Mouse (Mus musculus) megakaryocyte, embryonic 14.5 days (primary cell): ENCODE measurements at regions not wholly inside any gene's neighbourhood (a gene's known extent, or its start where the extent isn't known, plus 50 kb on each side); places are given as distances from the start of the nearest gene placed in this dataset.

Experiments
- H3K27me3 ChIP-seq: replicated peaks from 2 replicates; pipeline ENCODE3; 2012; ENCODE audit warnings: inconsistent platforms
- H3K36me3 ChIP-seq: replicated peaks from 2 replicates; pipeline ENCODE3; 2012; ENCODE audit warnings: low read length, inconsistent platforms, mixed read lengths
- H3K4me1 ChIP-seq: 2 replicates; pipeline ENCODE4 v1.6.1; 2012; ENCODE audit warnings: inconsistent platforms
- H3K4me3 ChIP-seq: replicated peaks from 2 replicates; pipeline ENCODE3; 2012; ENCODE audit warnings: moderate library complexity, mild to moderate bottlenecking, inconsistent platforms
- H3K9me3 ChIP-seq: 2 replicates; pipeline ENCODE4 v1.6.1; 2012; ENCODE audit warnings: inconsistent platforms
- FLI1 ChIP-seq: IDR thresholded peaks from 2 replicates; pipeline ENCODE4 v1.6.1; 2012; ENCODE audit warnings: low read length, inconsistent platforms, mixed read lengths
- GATA1 ChIP-seq: IDR thresholded peaks from 3 replicates; pipeline ENCODE4 v1.6.1; 2012; ENCODE audit warnings: mixed read lengths, low read length, inconsistent platforms, borderline replicate concordance

DNA sequence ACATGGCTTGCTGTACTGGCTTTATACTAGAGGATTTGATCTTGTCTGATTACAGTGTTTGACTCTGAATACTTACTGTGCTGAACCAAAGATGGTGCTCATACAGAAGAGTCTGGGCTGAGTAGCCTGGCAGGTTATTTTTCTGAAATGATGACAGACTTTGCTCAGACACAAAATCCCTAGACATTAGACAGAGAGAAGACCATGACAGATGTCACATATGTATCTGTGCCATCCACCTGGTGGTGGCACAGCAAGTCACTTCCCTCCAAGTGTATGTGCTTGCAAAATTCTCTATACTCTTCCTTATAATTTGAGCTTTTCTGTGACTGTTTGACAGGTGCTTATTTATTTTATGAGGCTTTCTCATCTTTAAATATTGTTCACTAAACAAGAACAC is 80.7 kb downstream of the Gm7361 start:
- H3K4me3 ChIP-seq, result no peak overlapping the region
- no peaks in the 10 kb centered on the region for H3K4me1 ChIP-seq
- no peaks in the 10 kb centered on the region for H3K36me3 ChIP-seq
- no peaks in the 10 kb centered on the region for H3K27me3 ChIP-seq
- no peak for TF ChIP-seq GATA1
- TF ChIP-seq FLI1, result no peak
- peaks cover 18% of the 10 kb centered on the region for H3K9me3 ChIP-seq

DNA sequence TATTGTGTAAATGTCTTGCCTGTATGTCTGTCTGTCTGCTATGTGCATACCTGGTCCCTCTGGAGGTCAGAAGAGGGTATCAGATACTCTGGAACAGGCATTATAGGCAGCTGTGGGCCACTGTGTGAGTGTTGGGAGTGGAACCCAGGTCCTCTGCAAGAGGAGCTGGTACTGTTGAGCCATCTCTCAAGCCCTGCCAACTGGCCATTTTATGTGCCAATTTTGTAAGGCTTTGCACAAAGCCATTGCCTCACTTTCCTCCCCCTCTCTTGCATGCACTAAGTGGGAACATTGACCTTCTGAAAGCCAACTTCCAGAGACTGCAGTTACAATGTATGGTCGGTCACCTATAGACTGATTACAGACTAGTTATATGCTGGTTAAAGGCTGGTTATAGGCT is 81.8 kb downstream of the Gm7361 start:
- Histone ChIP-seq H3K27me3 (no peaks in the 10 kb centered on the region), H3K4me3 (no peak overlapping the region), H3K9me3 (peaks cover 18% of the 10 kb centered on the region), H3K36me3 (no peaks in the 10 kb centered on the region), H3K4me1 (no peaks in the 10 kb centered on the region)
- no peak for TF ChIP-seq GATA1
- TF ChIP-seq FLI1, result no peak

DNA sequence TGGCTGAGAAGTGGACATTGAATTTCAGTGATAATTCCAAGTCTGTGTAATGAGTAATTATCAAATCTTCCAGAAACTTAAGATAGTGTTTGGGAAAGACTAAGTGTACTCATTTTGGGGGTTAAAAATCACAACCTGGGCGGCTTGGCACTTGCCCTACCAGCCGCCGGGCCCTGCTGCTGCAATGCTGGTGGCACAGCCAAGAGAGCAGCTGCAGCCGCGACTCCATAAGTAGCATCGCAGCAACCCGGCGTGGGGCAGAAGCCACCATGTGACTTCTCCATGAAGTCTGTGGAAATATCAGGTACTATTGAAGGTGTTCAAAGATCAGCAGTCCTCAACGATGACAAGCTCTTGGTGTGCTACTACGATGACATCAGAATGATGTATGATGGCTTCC is 97.7 kb downstream of the Gm7361 start:
- Histone ChIP-seq H3K9me3 (peaks cover 44% of the 10 kb centered on the region), H3K4me1 (no peaks in the 10 kb centered on the region), H3K4me3 (no peak overlapping the region), H3K36me3 (no peaks in the 10 kb centered on the region), H3K27me3 (no peaks in the 10 kb centered on the region)
- TF ChIP-seq GATA1 (no peak), FLI1 (no peak)

DNA sequence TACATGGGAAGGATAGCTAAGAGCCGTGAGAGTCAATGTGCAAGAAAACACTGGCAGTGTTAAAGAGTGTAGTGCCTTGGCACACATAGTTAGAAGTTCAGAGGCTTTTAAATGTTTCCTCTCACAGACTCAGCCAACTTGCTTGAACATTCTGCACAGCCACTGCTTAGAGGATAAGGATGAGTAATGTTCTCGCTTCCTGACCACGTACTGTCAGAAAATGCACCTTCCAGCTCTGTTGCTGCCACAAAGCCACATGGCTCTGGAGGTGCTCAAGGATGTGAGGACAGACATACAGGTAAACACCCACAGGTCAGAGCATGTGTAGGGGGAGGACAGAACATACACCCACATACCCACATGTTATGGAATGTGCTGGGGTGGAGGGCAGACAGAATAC is 101.6 kb downstream of the Gm7361 start:
- Histone ChIP-seq H3K36me3 (no peaks in the 10 kb centered on the region), H3K9me3 (peaks cover 47% of the 10 kb centered on the region), H3K4me3 (no peak overlapping the region), H3K27me3 (no peaks in the 10 kb centered on the region), H3K4me1 (no peaks in the 10 kb centered on the region)
- no peak for TF ChIP-seq FLI1
- TF ChIP-seq GATA1, result no peak

DNA sequence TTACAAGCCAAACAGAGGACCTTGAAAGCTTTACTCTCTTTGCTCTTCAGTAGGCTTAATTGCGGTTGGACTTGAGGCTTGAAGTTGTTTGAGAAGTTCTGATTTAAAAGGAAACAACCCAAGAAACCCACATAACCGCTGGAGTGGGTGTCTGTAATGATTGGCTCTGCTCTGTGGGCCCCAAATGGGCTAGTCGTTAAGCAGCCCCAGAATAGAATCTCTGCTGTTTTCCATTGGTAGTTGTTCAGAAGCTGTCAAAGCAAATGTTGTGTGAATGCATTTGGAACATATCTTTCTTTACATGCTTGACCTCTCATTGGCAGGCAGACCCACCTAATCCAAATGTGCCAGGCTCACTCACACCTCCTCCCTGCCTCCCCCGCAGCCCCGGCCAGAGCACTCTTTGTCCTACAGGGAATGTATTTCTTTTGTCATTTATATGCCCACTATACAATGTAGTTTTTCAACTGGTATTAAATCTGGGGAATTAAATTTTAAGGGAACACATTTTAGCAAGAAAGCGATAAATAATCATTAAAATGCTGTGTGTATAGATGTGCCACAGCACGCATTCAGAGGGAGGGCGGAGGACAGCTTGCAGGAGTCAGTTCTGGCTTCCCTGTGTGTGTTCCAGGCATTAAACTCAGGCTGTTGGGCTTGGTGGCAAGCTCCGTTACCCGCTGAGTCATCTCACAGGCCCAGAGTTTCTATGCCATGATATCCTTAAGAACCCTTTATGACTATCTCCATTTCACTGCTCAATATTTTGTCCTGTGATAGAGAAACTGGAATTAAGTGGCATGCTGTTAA is 116.9 kb downstream of the Gm7361 start:
- no peak for TF ChIP-seq GATA1
- TF ChIP-seq FLI1, result no peak

DNA sequence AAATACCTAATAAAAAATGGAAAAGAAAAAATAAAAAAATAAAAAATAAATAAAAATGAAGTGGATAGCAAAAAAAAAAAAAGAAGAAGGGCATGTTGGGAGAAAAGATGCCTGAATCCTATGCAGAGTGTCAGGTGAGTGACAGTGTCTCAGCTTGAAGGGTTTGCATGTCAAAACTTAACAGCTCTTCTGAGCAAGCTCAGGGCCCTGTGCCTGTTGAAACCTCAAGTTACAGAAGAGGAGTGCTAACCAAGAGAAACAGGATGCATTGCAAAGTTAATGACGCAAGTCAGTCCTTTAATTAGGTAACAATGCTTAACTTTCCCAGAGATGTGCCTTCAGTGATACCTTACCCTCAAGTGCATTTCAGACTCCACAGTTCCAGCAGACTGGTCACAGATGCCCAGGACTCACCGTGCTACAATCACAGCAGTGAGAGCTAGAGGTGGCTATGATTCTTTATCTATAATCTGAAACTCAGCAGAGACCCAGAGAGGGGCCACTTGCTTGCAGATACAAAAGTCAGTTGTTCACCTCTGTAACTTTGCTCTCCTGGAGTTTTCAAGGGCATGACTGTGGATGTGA is 149.7 kb downstream of the Gm7361 start:
- Histone ChIP-seq H3K4me3 (no peak overlapping the region), H3K36me3 (no peaks in the 10 kb centered on the region), H3K9me3 (peaks cover 13% of the 10 kb centered on the region; the same call in 1 of the 2 replicates), H3K27me3 (no peaks in the 10 kb centered on the region), H3K4me1 (no peaks in the 10 kb centered on the region)
- TF ChIP-seq FLI1 (no peak), GATA1 (no peak)

More for the DNA sequence above, 116.9 kb downstream of the Gm7361 start:
- Histone ChIP-seq H3K9me3 (peaks cover 37% of the 10 kb centered on the region), H3K27me3 (no peaks in the 10 kb centered on the region), H3K4me3 (no peak overlapping the region), H3K36me3 (no peaks in the 10 kb centered on the region), H3K4me1 (no peaks in the 10 kb centered on the region)

DNA sequence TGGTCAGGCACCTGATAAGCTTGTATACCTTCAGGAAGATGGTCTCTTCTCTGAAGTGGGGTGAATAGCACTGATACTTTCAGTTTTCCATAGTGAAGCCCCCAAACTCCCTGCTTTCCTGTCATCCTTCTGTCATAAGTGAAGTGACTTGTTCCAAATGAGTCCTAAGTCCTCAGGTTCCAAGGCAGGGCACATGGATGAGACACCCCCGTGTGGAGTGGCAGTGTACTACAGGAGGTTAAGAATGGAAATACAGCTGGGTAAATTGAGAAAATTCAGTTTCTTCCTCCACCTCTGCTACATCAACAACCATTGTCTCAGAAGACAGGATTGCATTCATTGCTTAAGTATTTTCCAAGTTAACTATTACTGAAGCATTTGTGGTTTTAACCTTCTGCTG is 155.7 kb downstream of the Gm7361 start:
- H3K4me3 ChIP-seq, result no peak overlapping the region
- H3K36me3 ChIP-seq, result no peaks in the 10 kb centered on the region
- H3K9me3 ChIP-seq, result peaks cover 5% of the 10 kb centered on the region
- no peaks in the 10 kb centered on the region for H3K27me3 ChIP-seq
- TF ChIP-seq FLI1 (no peak), GATA1 (no peak)
- no peaks in the 10 kb centered on the region for H3K4me1 ChIP-seq

DNA sequence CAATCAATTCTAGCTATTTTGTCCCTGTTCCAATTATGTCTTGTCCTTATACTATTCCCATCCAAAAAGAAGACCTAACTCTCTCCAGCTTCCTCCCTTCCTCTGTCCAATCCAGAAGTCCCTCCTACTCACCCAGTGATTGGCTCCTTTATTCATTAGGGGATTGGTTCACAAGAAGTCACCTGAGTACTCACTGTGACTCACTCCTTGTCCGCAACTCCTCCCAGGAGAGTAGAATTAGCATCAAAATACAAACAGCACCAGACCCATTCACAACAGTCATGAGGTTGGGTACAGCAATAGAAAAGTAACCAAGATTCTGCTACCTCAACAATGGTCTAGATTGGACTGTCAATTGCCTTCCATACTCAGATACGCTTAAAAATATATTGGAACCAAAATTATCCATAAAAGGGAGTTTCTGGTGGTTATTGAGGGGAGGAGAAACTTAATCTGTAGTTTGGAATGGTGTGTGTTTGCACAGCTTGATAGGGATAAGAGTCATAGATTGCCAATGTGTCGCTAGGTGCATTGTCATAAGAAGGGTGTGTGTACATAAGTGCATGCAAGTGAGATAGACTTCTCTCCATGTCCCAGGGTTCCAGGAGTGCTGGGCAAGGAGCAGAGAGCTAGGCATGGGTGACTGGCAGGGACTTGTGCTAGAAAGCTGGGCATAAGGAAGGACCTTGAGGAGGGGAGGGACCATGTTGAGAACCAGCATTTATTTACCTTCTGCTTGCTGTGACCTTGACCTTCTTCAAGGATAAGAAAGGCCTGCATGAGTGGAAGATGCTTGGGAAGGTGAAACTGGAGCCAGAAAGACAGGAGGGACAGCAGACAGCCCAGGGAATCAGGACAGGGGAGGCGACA is 187.1 kb downstream of the Gm7361 start:
- TF ChIP-seq FLI1, result no peak
- TF ChIP-seq GATA1, result no peak
- no peaks in the 10 kb centered on the region for H3K4me1 ChIP-seq
- H3K27me3 ChIP-seq, result no peaks in the 10 kb centered on the region
- no peaks in the 10 kb centered on the region for H3K36me3 ChIP-seq
- no peak overlapping the region for H3K4me3 ChIP-seq
- peaks cover 31% of the 10 kb centered on the region for H3K9me3 ChIP-seq

DNA sequence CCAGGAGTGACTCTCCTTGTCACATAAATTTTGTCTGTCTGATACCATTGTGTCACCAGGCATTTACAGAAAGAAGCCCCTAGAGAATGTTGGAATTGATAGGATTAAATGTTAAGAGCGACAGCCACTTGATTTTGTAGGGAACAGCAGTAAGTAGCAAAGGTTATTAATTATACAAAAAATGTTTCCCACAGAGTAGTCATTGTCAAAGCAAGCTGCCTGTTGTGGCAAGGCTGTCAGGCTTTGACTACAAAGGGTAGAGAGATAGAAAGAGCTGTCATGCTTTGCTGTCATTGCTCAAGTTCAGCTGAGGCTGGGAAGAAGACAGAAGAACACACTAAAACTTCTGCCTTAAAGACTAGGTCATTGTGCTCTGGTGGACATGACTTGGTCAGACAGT is 193.8 kb downstream of the Gm7361 start:
- Histone ChIP-seq H3K4me1 (no peaks in the 10 kb centered on the region), H3K36me3 (no peaks in the 10 kb centered on the region), H3K4me3 (no peak overlapping the region), H3K9me3 (peaks cover 30% of the 10 kb centered on the region), H3K27me3 (no peaks in the 10 kb centered on the region)
- no peak for TF ChIP-seq GATA1
- no peak for TF ChIP-seq FLI1

DNA sequence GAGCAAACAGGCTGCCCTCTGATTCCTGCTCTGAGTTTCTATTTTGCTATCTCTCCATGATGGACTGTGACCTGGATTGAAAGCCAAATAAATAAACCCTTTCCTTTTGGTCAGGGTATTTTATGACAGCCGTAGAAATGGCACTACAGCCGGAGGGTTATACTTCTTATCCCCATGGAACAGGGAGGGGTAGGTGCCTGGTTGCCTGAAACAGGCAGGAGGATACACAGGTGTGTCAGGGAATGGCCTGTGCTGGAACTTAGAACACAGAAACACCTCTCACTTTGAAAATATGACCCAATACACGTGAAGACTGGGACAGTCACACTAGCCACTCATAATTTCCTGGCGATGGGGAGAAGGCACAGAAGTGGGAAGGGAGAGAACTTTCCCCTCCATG is 200.1 kb downstream of the Gm7361 start:
- Histone ChIP-seq H3K4me3 (no peak overlapping the region), H3K4me1 (no peaks in the 10 kb centered on the region), H3K9me3 (peaks cover 12% of the 10 kb centered on the region; the same call in 1 of the 2 replicates), H3K27me3 (no peaks in the 10 kb centered on the region), H3K36me3 (no peaks in the 10 kb centered on the region)
- TF ChIP-seq GATA1 (no peak), FLI1 (no peak)
